8 mouse cellular contexts compared by ENCODE assay signal in genomic region chr2:172043235-172043610, GRCm38 (mm10). TPM values are rescaled to one million over a fixed set of nuclear protein-coding genes. Genes with fewer than 3 reads are reported as not detected.
DNase-seq lines count a peak whose midpoint lies in the region; ATAC-seq and TF ChIP-seq lines count a peak whose summit lies in the region.
"Had no signal": no experiment of that assay in that cellular context is flagged by ENCODE, and none has a peak within 500 bp of the region (broad histone marks: within the 10 kb centered on the region; RNA-seq: fewer than 3 reads in every experiment).

Gene Cbln4 (minus strand): TSS chr2:172043466.

- H3K4me1 ChIP-seq in forebrain, embryonic 16.5 days (replicated peaks; ENCODE audit: control insufficient read depth, insufficient read depth, low read length): peaks cover 32% of the 10 kb centered on the region
- H3K4me1 ChIP-seq in limb, embryonic 15.5 days: peaks cover 14% of the 10 kb centered on the region

- no peaks in the 10 kb centered on the region for H3K36me3 ChIP-seq in forebrain, embryonic 16.5 days (ENCODE audit: control insufficient read depth, insufficient read depth)
- H3K36me3 ChIP-seq in limb, embryonic 15.5 days: no peaks in the 10 kb centered on the region

- H3K4me2 ChIP-seq in forebrain, embryonic 16.5 days (ENCODE audit: low read length): peak within 1 kb of the TSS; percentile 80
- H3K4me2 ChIP-seq in limb, embryonic 15.5 days: peak within 1 kb of the TSS; percentile 35

- H3K27ac ChIP-seq in forebrain, embryonic 16.5 days (ENCODE audit: low read length): no peak within 1 kb of the TSS
- no peak within 1 kb of the TSS for H3K27ac ChIP-seq in limb, embryonic 15.5 days
- H3K27ac ChIP-seq in gastrocnemius, adult 2 months: no peak within 1 kb of the TSS

- no peak for ATAC-seq in forebrain, embryonic 16.5 days
- ATAC-seq in limb, embryonic 15.5 days (ENCODE audit: insufficient number of reproducible peaks, low FRiP score, low TSS enrichment, low read depth): no peak

- under 1% methylated on average over 23 of the region's 23 CpGs for WGBS in forebrain, embryonic 16.5 days
- under 1% methylated on average over 23 of the region's 23 CpGs for WGBS in limb, embryonic 15.5 days

- peak within 1 kb of the TSS; percentile 49 for H3K4me3 ChIP-seq in forebrain, embryonic 16.5 days (replicated peaks; ENCODE audit: low read length)
- H3K4me3 ChIP-seq in limb, embryonic 15.5 days: peak within 1 kb of the TSS; percentile 24
- H3K4me3 ChIP-seq in gastrocnemius, adult 2 months: no peak within 1 kb of the TSS

- DNase-seq in retina, embryonic 14.5 days (ENCODE audit: low spot score): peak; percentile 13
- DNase-seq in retina, postnatal 1 day: no peak
- no peak for DNase-seq in gastrocnemius, adult 2 months
- no peak for DNase-seq in spleen, adult 12 weeks (ENCODE audit: low spot score)
- no peak for DNase-seq in spleen, postnatal 10 days (ENCODE audit: low spot score in 2 of 2)
- DNase-seq: kidney, adult 11 months had no signal

- TF ChIP-seq CTCF in gastrocnemius, adult 2 months (IDR thresholded peaks at IDR 0.05): no peak

- no peaks in the 10 kb centered on the region for H3K9me3 ChIP-seq in forebrain, embryonic 16.5 days (ENCODE audit: control insufficient read depth, low read length)
- no peaks in the 10 kb centered on the region for H3K9me3 ChIP-seq in limb, embryonic 15.5 days

- peak within 1 kb of the TSS; percentile 54 for H3K9ac ChIP-seq in forebrain, embryonic 16.5 days (replicated peaks; ENCODE audit: low read depth, low read length)
- no peak within 1 kb of the TSS for H3K9ac ChIP-seq in limb, embryonic 15.5 days

- H3K27me3 ChIP-seq in forebrain, embryonic 16.5 days (replicated peaks; ENCODE audit: control insufficient read depth, insufficient read depth, low read length): peaks cover 24% of the 10 kb centered on the region
- H3K27me3 ChIP-seq in limb, embryonic 15.5 days: peaks cover 62% of the 10 kb centered on the region

- intact Hi-C loops in gastrocnemius, adult 2 months (cut with DNase I): no loop called here

RNA-seq across cellular contexts. Expression of gene Cbln4, which starts in this region (rescaled TPM):
- polyA plus RNA-seq in forebrain, embryonic 16.5 days (2015; fragmentation: Nextera tagmentation; extraction: Ambion mirVana): 9.4 and 15.2 TPM in 2 replicates
- polyA plus RNA-seq in limb, embryonic 15.5 days (2015; fragmentation: Nextera tagmentation; extraction: Ambion mirVana): 0.82 and 1.0 TPM in 2 replicates
- total RNA-seq in gastrocnemius, adult 2 months (2021): not detected
